Mouse (Mus musculus): ENCODE data around the gene Calm2. TPM values are rescaled to one million over a fixed set of nuclear protein-coding genes. Genes with fewer than 3 reads are reported as not detected.

Calm2 gene
- 550 and 637 TPM in 2 replicates for polyA plus RNA-seq (2015; fragmentation: Nextera tagmentation; extraction: Ambion mirVana)

- no peaks in the 10 kb centered on the region for H3K9me3 ChIP-seq
- H3K27ac ChIP-seq (replicated peaks): peak within 1 kb of the TSS; percentile 99
- peaks cover 10% of the 10 kb centered on the region for H3K36me3 ChIP-seq
- no peaks in the 10 kb centered on the region for H3K27me3 ChIP-seq (replicated peaks)
- H3K4me1 ChIP-seq: peaks cover 43% of the 10 kb centered on the region
- H3K4me3 ChIP-seq: peak within 1 kb of the TSS; percentile 94
- H3K9ac ChIP-seq: peak within 1 kb of the TSS; percentile 100
- WGBS: under 1% methylated on average over 66 of the region's 69 CpGs
- ATAC-seq (ENCODE audit: extremely low read depth, insufficient number of reproducible peaks, low FRiP score, low TSS enrichment): peak; percentile 88
- peak within 1 kb of the TSS; percentile 86 for H3K4me2 ChIP-seq
Observed at GRCm38 (mm10) chr17:87446767-87447611, at the start of gene Calm2. Gene Calm2 (minus strand): TSS chr17:87446935.

GRCm38 (mm10) chr17:87495504-87495903 lies 48.8 kb upstream of the Calm2 start:
- H3K9ac ChIP-seq: no peak overlapping the region
- peaks cover 5% of the 10 kb centered on the region for H3K4me1 ChIP-seq
- H3K27me3 ChIP-seq (replicated peaks): peaks cover 6% of the 10 kb centered on the region
- 86% methylated on average over 4 of the region's 4 CpGs for WGBS
- H3K36me3 ChIP-seq: no peaks in the 10 kb centered on the region
- no peaks in the 10 kb centered on the region for H3K9me3 ChIP-seq
- no peak overlapping the region for H3K4me3 ChIP-seq
- no peak overlapping the region for H3K4me2 ChIP-seq
- H3K27ac ChIP-seq (replicated peaks): no peak overlapping the region
- no peak for ATAC-seq (ENCODE audit: extremely low read depth, insufficient number of reproducible peaks, low FRiP score, low TSS enrichment)

GRCm38 (mm10) chr17:87494310-87494709 lies 47.6 kb upstream of the Calm2 start:
- no peak overlapping the region for H3K4me3 ChIP-seq
- no peaks in the 10 kb centered on the region for H3K36me3 ChIP-seq
- WGBS: 88% methylated on average over 4 of the region's 4 CpGs
- no peaks in the 10 kb centered on the region for H3K27me3 ChIP-seq (replicated peaks)
- peaks cover 11% of the 10 kb centered on the region for H3K4me1 ChIP-seq
- H3K9me3 ChIP-seq: no peaks in the 10 kb centered on the region
- H3K27ac ChIP-seq (replicated peaks): no peak overlapping the region
- ATAC-seq (ENCODE audit: extremely low read depth, insufficient number of reproducible peaks, low FRiP score, low TSS enrichment): no peak
- H3K9ac ChIP-seq: no peak overlapping the region
- no peak overlapping the region for H3K4me2 ChIP-seq

GRCm38 (mm10) chr17:87492286-87492685 lies 45.6 kb upstream of the Calm2 start:
- no peak for ATAC-seq (ENCODE audit: extremely low read depth, insufficient number of reproducible peaks, low FRiP score, low TSS enrichment)
- no peak overlapping the region for H3K27ac ChIP-seq (replicated peaks)
- H3K27me3 ChIP-seq (replicated peaks): no peaks in the 10 kb centered on the region
- H3K36me3 ChIP-seq: no peaks in the 10 kb centered on the region
- no peak overlapping the region for H3K9ac ChIP-seq
- WGBS: 72% methylated on average over 4 of the region's 4 CpGs
- no peaks in the 10 kb centered on the region for H3K9me3 ChIP-seq
- H3K4me1 ChIP-seq: peaks cover 11% of the 10 kb centered on the region
- H3K4me3 ChIP-seq: no peak overlapping the region
- H3K4me2 ChIP-seq: no peak overlapping the region

GRCm38 (mm10) chr17:87490295-87490694 lies 43.6 kb upstream of the Calm2 start:
- Histone ChIP-seq H3K9me3 (no peaks in the 10 kb centered on the region), H3K9ac (no peak overlapping the region), H3K27ac (replicated peaks) (no peak overlapping the region), H3K27me3 (replicated peaks) (no peaks in the 10 kb centered on the region), H3K36me3 (no peaks in the 10 kb centered on the region), H3K4me1 (peaks cover 11% of the 10 kb centered on the region), H3K4me2 (no peak overlapping the region), H3K4me3 (no peak overlapping the region)
- WGBS: 31% methylated on average over 6 of the region's 6 CpGs
- no peak for ATAC-seq (ENCODE audit: extremely low read depth, insufficient number of reproducible peaks, low FRiP score, low TSS enrichment)

DNA sequence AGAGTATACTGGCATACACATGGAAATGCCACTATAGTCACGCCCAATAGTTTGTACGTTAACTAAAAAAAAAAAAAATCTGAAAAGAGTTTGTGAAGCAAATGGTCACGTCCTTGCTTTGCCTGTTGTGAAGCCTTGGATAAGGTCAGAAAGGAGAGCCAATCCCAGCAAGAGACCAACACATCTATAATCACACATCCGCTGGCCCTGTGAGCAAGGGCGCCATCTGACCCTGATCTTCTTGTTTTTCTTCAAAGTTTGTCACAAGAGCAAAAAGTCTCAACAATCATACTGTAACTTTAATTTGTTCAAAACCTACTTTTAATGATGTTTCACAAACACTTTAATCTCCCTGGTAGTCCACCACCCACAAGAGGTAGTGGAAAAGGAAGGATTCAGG lies 39.0 kb upstream of the Calm2 start:
- peaks cover 9% of the 10 kb centered on the region for H3K4me1 ChIP-seq
- WGBS: 84% methylated on average over 5 of the region's 5 CpGs
- H3K27ac ChIP-seq (replicated peaks): no peak overlapping the region
- ATAC-seq (ENCODE audit: extremely low read depth, insufficient number of reproducible peaks, low FRiP score, low TSS enrichment): no peak
- no peak overlapping the region for H3K4me2 ChIP-seq
- no peaks in the 10 kb centered on the region for H3K36me3 ChIP-seq
- no peaks in the 10 kb centered on the region for H3K27me3 ChIP-seq (replicated peaks)
- H3K4me3 ChIP-seq: no peak overlapping the region
- H3K9ac ChIP-seq: no peak overlapping the region
- H3K9me3 ChIP-seq: no peaks in the 10 kb centered on the region

DNA sequence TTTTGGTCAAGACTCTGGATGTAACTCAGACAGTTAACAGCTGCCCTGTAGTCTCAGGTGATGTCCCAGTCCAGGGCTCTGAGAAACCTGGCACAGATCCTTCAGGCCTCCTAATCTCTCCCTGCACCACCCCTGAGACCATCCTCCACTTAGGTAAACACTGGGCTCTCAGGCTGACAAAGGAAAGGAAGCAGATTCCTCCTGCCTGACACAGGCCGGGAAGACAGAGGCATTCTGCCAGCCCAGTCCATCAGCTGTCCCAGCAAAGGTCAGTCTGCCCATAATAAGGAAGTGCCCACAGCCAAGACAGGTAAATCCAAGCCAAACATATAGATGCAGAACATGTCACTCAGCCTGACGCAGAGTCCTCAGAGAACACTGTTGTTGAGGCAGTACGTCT lies 36.1 kb upstream of the Calm2 start:
- no peak overlapping the region for H3K27ac ChIP-seq (replicated peaks)
- peak; percentile 31; the same call in 1 of the 2 replicates for ATAC-seq (ENCODE audit: extremely low read depth, insufficient number of reproducible peaks, low FRiP score, low TSS enrichment)
- WGBS: 50% methylated on average over 3 of the region's 3 CpGs

DNA sequence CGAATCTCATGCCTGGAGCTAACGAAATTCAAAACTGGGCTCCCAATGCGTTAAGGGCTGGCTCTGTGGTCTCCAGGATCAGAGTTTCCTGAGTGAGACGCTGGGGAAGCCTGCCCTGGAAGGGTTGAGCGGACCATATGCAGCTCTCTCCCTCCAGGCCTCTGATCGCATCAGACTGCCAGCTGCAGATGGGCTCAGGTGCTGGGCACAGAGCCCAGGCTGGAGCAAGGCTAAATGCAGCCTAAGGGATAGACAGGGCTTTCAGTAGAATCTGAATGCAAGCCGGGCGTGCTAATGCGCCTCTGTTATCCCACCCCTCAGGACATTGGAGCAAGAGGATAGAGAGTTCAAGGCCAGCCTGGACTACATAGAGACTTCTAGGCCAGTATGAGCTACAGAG lies 31.8 kb upstream of the Calm2 start:
- no peak for ATAC-seq (ENCODE audit: extremely low read depth, insufficient number of reproducible peaks, low FRiP score, low TSS enrichment)
- WGBS: 64% methylated on average over 9 of the region's 9 CpGs
- peak overlapping the region; percentile 48 for H3K27ac ChIP-seq (replicated peaks)

More for the DNA sequence above, 36.1 kb upstream of the Calm2 start:
- no peak overlapping the region for H3K4me3 ChIP-seq
- no peak overlapping the region for H3K9ac ChIP-seq
- H3K4me1 ChIP-seq: peaks cover 10% of the 10 kb centered on the region
- no peaks in the 10 kb centered on the region for H3K9me3 ChIP-seq
- H3K4me2 ChIP-seq: no peak overlapping the region
- H3K36me3 ChIP-seq: no peaks in the 10 kb centered on the region
- no peaks in the 10 kb centered on the region for H3K27me3 ChIP-seq (replicated peaks)

DNA sequence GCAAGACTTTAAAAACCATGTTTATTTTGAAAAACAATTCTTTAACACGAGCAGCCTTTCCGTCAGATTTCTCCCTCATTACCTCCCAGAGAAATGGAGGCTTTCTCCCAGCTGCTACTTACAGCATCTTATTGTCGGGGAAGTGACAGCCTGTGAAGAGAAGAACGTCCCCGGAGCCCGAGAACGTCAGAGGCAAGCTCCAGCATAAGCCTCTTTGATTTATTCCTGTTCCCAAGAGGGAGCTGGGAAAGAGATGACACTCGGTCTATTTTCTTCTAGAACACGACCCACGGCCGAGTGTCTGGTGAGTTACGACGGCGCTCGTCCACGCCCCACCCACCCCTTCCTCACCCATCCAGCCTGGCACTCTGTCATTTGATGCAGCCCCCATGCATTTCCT lies 30.9 kb upstream of the Calm2 start:
- Histone ChIP-seq H3K9ac (no peak overlapping the region), H3K4me3 (no peak overlapping the region), H3K36me3 (no peaks in the 10 kb centered on the region), H3K27ac (replicated peaks) (no peak overlapping the region), H3K9me3 (no peaks in the 10 kb centered on the region), H3K27me3 (replicated peaks) (no peaks in the 10 kb centered on the region), H3K4me1 (peaks cover 43% of the 10 kb centered on the region), H3K4me2 (no peak overlapping the region)
- no peak for ATAC-seq (ENCODE audit: extremely low read depth, insufficient number of reproducible peaks, low FRiP score, low TSS enrichment)
- WGBS: 51% methylated on average over 16 of the region's 16 CpGs

More for the DNA sequence above, 31.8 kb upstream of the Calm2 start:
- Histone ChIP-seq H3K4me2 (no peak overlapping the region), H3K27me3 (replicated peaks) (no peaks in the 10 kb centered on the region), H3K9me3 (no peaks in the 10 kb centered on the region), H3K36me3 (no peaks in the 10 kb centered on the region), H3K9ac (no peak overlapping the region), H3K4me1 (peaks cover 34% of the 10 kb centered on the region), H3K4me3 (no peak overlapping the region)

- Histone ChIP-seq H3K27me3 (replicated peaks) (no peaks in the 10 kb centered on the region), H3K4me1 (peaks cover 62% of the 10 kb centered on the region), H3K9ac (no peak overlapping the region), H3K4me3 (no peak overlapping the region), H3K4me2 (no peak overlapping the region), H3K9me3 (no peaks in the 10 kb centered on the region), H3K36me3 (no peaks in the 10 kb centered on the region), H3K27ac (replicated peaks) (no peak overlapping the region)
- ATAC-seq (ENCODE audit: extremely low read depth, insufficient number of reproducible peaks, low FRiP score, low TSS enrichment): no peak
- 44% methylated on average over 8 of the region's 8 CpGs for WGBS
Observed at GRCm38 (mm10) chr17:87475356-87475755, 28.6 kb upstream of the Calm2 start.

DNA sequence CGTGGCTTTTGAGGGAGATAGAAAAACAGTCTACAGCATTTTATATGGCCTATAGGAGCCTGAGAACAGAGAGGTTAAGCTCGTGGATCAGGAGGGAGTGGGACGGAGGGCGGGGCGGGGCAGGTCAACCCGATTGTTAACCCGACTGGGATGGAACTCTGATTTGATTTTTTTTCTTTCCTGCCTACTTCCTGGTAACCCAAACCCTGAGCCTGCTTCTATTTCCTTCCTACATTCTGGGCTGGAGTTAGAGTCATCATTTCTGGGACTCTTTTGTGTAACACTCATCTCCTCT lies 27.7 kb upstream of the Calm2 start:
- Histone ChIP-seq H3K4me1 (peaks cover 62% of the 10 kb centered on the region), H3K27me3 (replicated peaks) (no peaks in the 10 kb centered on the region), H3K9me3 (no peaks in the 10 kb centered on the region), H3K9ac (peak overlapping the region; percentile 78), H3K4me2 (peak overlapping the region; percentile 86), H3K27ac (replicated peaks) (peak overlapping the region; percentile 73), H3K4me3 (peak overlapping the region; percentile 52), H3K36me3 (no peaks in the 10 kb centered on the region)
- ATAC-seq (ENCODE audit: extremely low read depth, insufficient number of reproducible peaks, low FRiP score, low TSS enrichment): no peak
- WGBS: 6% methylated on average over 7 of the region's 7 CpGs
